Mouse (Mus musculus): ENCODE measurements around the gene Meox2.

DNA sequence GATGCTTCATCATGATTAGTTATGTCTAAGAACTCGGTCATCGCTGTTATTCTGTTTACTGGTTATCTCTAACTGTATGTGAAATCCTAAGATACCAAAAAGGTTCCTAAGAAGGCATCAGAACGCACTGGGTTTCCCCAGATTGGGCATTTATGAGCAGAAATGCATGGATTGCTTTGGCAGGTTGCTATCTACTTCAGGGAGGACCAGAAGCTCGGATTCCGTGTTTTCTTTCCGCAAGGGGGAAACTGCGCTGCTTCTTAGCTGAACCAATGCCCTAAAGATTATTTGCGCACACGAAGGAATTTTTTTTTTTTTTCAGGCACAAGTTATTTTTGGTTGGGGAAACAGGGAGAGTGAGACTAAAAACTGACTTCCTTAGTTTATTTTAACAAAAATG is 2.6 kb downstream of the Meox2 start:
- TF ChIP-seq CTCF (IDR thresholded peaks at IDR 0.05; ENCODE audit: extremely low read depth, insufficient read depth, low read length) (no peak), POLR2A (IDR thresholded peaks at IDR 0.05; ENCODE audit: extremely low read depth, insufficient read depth, low read length) (no peak)

Data from cortical plate, adult 2 months (tissue).